Mouse (Mus musculus) lung, embryonic 14.5 days (tissue): ENCODE measurements around the gene Cacfd1. TPM values are rescaled to one million over a fixed set of nuclear protein-coding genes. Genes with fewer than 3 reads are reported as not detected.

Experiments
- ATAC-seq: fragments of 200-750 bp; cut with Nextera tagmentation; 2 replicates; pipeline ENCODE4 v1.8.0; 2017; ENCODE audit warnings: mild to moderate bottlenecking, moderate TSS enrichment, moderate library complexity; ENCODE audit not compliant: insufficient read depth
- DNase-seq: peaks from one replicate; pipeline ENCODE4 v3.0.0-alpha.2; 2015
- H3K27ac ChIP-seq: fragments of 300-500 bp; sonication (generic); 2 replicates; pipeline ENCODE4 v1.5.1; 2014; ENCODE audit warnings: low read depth, mild to moderate bottlenecking, moderate library complexity
- H3K27me3 ChIP-seq: fragments of 300-500 bp; sonication (generic); 2 replicates; pipeline ENCODE4 v1.6.1; 2014; ENCODE audit warnings: low read length, control low read depth; ENCODE audit not compliant: insufficient read depth
- H3K36me3 ChIP-seq: fragments of 300-500 bp; sonication (generic); 2 replicates; pipeline ENCODE4 v1.6.1; 2014; ENCODE audit warnings: control low read depth; ENCODE audit not compliant: insufficient read depth
- H3K4me1 ChIP-seq: fragments of 300-500 bp; sonication (generic); 2 replicates; pipeline ENCODE4 v1.6.1; 2014; ENCODE audit warnings: antibody characterized with exemption, control low read depth; ENCODE audit not compliant: insufficient read depth
- H3K4me2 ChIP-seq: fragments of 300-500 bp; sonication (generic); 2 replicates; pipeline ENCODE4 v1.6.1; 2014; ENCODE audit warnings: mild to moderate bottlenecking
- H3K4me3 ChIP-seq: fragments of 300-500 bp; sonication (generic); 2 replicates; pipeline ENCODE4 v1.5.1; 2014; ENCODE audit warnings: low read depth, low read length
- H3K9ac ChIP-seq: fragments of 300-500 bp; sonication (generic); 2 replicates; pipeline ENCODE4 v1.6.1; 2014
- H3K9me3 ChIP-seq: fragments of 300-500 bp; sonication (generic); 2 replicates; pipeline ENCODE4 v1.6.1; 2016; ENCODE audit warnings: low read depth, low read length, control low read depth
- CTCF ChIP-seq: IDR thresholded peaks from 2 replicates; pipeline ENCODE4 v1.5.1; 2016; ENCODE audit warnings: antibody characterized with exemption, low read depth
- WGBS: fragments of 180-500 bp; shearing (Covaris S2); extraction: QIAGEN DNeasy Blood & Tissue Kit; methylation state at CpG from one replicate; pipeline ENCODE4 v1.1.7; 2014; 5-methylcytosine and 5-hydroxymethylcytosine counted together
- polyA plus RNA-seq: library from polyadenylated mRNA; unstranded; fragments of >200 nt; fragmentation: Nextera tagmentation; extraction: Ambion mirVana; gene quantifications from 2 replicates; pipeline ENCODE4 v1.2.1, GENCODE M21; 2014

Gene Cacfd1
- polyA plus RNA-seq, 1 experiment from 2014 or later: 58.8 TPM

- TF ChIP-seq CTCF: no peak
- 45% methylated on average over 1 of the region's 1 CpGs for WGBS
- Histone ChIP-seq H3K9me3 (no peaks in the 10 kb centered on the region), H3K27ac (no peak overlapping the region), H3K27me3 (no peaks in the 10 kb centered on the region), H3K9ac (no peak overlapping the region), H3K4me2 (no peak overlapping the region), H3K4me3 (no peak overlapping the region), H3K36me3 (no peaks in the 10 kb centered on the region), H3K4me1 (no peaks in the 10 kb centered on the region)
- DNase-seq (no peak), ATAC-seq (no peak)
Observed at GRCm38 (mm10) chr2:26980361-26980760, 29.4 kb upstream of the Cacfd1 start.

- Histone ChIP-seq H3K4me1 (no peaks in the 10 kb centered on the region), H3K27me3 (no peaks in the 10 kb centered on the region), H3K9me3 (no peaks in the 10 kb centered on the region), H3K4me2 (no peak overlapping the region), H3K4me3 (no peak overlapping the region), H3K27ac (no peak overlapping the region), H3K9ac (no peak overlapping the region), H3K36me3 (no peaks in the 10 kb centered on the region)
- TF ChIP-seq CTCF: no peak
- no peak for ATAC-seq
- DNase-seq: no peak
- 55% methylated on average over 2 of the region's 2 CpGs for WGBS
Observed at GRCm38 (mm10) chr2:26984179-26984578, 25.5 kb upstream of the Cacfd1 start.

GRCm38 (mm10) chr2:26984640-26985039 lies 25.1 kb upstream of the Cacfd1 start:
- Histone ChIP-seq H3K27ac (no peak overlapping the region), H3K4me2 (no peak overlapping the region), H3K9ac (no peak overlapping the region), H3K9me3 (no peaks in the 10 kb centered on the region), H3K4me1 (no peaks in the 10 kb centered on the region), H3K4me3 (no peak overlapping the region), H3K36me3 (no peaks in the 10 kb centered on the region), H3K27me3 (no peaks in the 10 kb centered on the region)
- no peak for TF ChIP-seq CTCF
- WGBS: 77% methylated on average over 5 of the region's 5 CpGs
- no peak for ATAC-seq
- DNase-seq: no peak

- no peaks in the 10 kb centered on the region for H3K9me3 ChIP-seq
- DNase-seq: no peak
- no peak for ATAC-seq
- H3K27me3 ChIP-seq: no peaks in the 10 kb centered on the region
- H3K4me2 ChIP-seq: no peak overlapping the region
- no peak for TF ChIP-seq CTCF
- no peak overlapping the region for H3K27ac ChIP-seq
- H3K4me1 ChIP-seq: no peaks in the 10 kb centered on the region
- 73% methylated on average over 3 of the region's 3 CpGs for WGBS
- H3K4me3 ChIP-seq: no peak overlapping the region
- H3K9ac ChIP-seq: no peak overlapping the region
- no peaks in the 10 kb centered on the region for H3K36me3 ChIP-seq
Observed at GRCm38 (mm10) chr2:26993936-26994335, 15.8 kb upstream of the Cacfd1 start.

- no peak for TF ChIP-seq CTCF
- no peak for ATAC-seq
- Histone ChIP-seq H3K4me3 (no peak overlapping the region), H3K27ac (no peak overlapping the region), H3K9me3 (no peaks in the 10 kb centered on the region), H3K4me2 (no peak overlapping the region), H3K9ac (no peak overlapping the region), H3K27me3 (no peaks in the 10 kb centered on the region), H3K4me1 (no peaks in the 10 kb centered on the region), H3K36me3 (no peaks in the 10 kb centered on the region)
- WGBS: 73% methylated on average over 1 of the region's 1 CpGs
- peak; percentile 16 for DNase-seq
Observed at GRCm38 (mm10) chr2:26997498-26997897, 12.2 kb upstream of the Cacfd1 start.

- ATAC-seq: no peak
- no peak overlapping the region for H3K27ac ChIP-seq
- no peak for TF ChIP-seq CTCF
- no peak overlapping the region for H3K4me2 ChIP-seq
- H3K4me3 ChIP-seq: no peak overlapping the region
- H3K4me1 ChIP-seq: no peaks in the 10 kb centered on the region
- no peaks in the 10 kb centered on the region for H3K27me3 ChIP-seq
- H3K36me3 ChIP-seq: no peaks in the 10 kb centered on the region
- H3K9me3 ChIP-seq: no peaks in the 10 kb centered on the region
- H3K9ac ChIP-seq: no peak overlapping the region
- 87% methylated on average over 6 of the region's 7 CpGs for WGBS
- DNase-seq: no peak
Observed at GRCm38 (mm10) chr2:26997993-26998392, 11.7 kb upstream of the Cacfd1 start.

GRCm38 (mm10) chr2:27006255-27006654 lies 3.5 kb upstream of the Cacfd1 start:
- Histone ChIP-seq H3K27ac (no peak overlapping the region), H3K9ac (no peak overlapping the region), H3K9me3 (no peaks in the 10 kb centered on the region), H3K4me1 (no peaks in the 10 kb centered on the region; the same call in 1 of the 2 replicates), H3K36me3 (no peaks in the 10 kb centered on the region), H3K4me3 (no peak overlapping the region), H3K27me3 (no peaks in the 10 kb centered on the region), H3K4me2 (no peak overlapping the region)
- ATAC-seq (no peak), DNase-seq (no peak)
- whole genome bisulfite sequencing: 54% methylated on average over 4 of the region's 4 CpGs
- TF ChIP-seq CTCF: no peak

GRCm38 (mm10) chr2:27007701-27008100 lies 2.0 kb upstream of the Cacfd1 start:
- 60% methylated on average over 7 of the region's 7 CpGs for WGBS
- no peak overlapping the region for H3K4me3 ChIP-seq
- H3K9me3 ChIP-seq: no peaks in the 10 kb centered on the region
- ATAC-seq: no peak
- no peak for DNase-seq
- H3K4me2 ChIP-seq: no peak overlapping the region
- no peak for TF ChIP-seq CTCF
- no peaks in the 10 kb centered on the region; the same call in 1 of the 2 replicates for H3K4me1 ChIP-seq
- no peak overlapping the region for H3K9ac ChIP-seq
- no peaks in the 10 kb centered on the region for H3K36me3 ChIP-seq
- H3K27ac ChIP-seq: no peak overlapping the region
- H3K27me3 ChIP-seq: no peaks in the 10 kb centered on the region
